Mouse (Mus musculus) cortical plate, adult 2 months (tissue): Measurements from ENCODE around the gene Ep400. TPM values are rescaled to one million over a fixed set of nuclear protein-coding genes. Genes with fewer than 3 reads are reported as not detected.

Experiments
- H3K27ac ChIP-seq: fragments of 200-500 bp; 2 replicates; pipeline ENCODE4 v1.5.1; 2012; ENCODE audit warnings: low read length, control low read depth, inconsistent platforms; ENCODE audit not compliant: insufficient read depth
- H3K4me1 ChIP-seq: fragments of 200-500 bp; 2 replicates; pipeline ENCODE4 v1.6.1; 2011; ENCODE audit warnings: low read length; ENCODE audit not compliant: control insufficient read depth, insufficient read depth
- H3K4me3 ChIP-seq: fragments of 200-500 bp; 2 replicates; pipeline ENCODE4 v1.5.1; 2011; ENCODE audit warnings: mild to moderate bottlenecking, low read length, control low read depth; ENCODE audit not compliant: insufficient read depth
- CTCF ChIP-seq: fragments of 200-500 bp; IDR thresholded peaks from 2 replicates; pipeline ENCODE4 v1.5.1; 2011; ENCODE audit warnings: mild to moderate bottlenecking, control low read depth, low read length; ENCODE audit not compliant: insufficient read depth; ENCODE audit errors: extremely low read depth
- POLR2A ChIP-seq: fragments of 200-500 bp; IDR thresholded peaks from 2 replicates; pipeline ENCODE4 v1.6.1; 2011; ENCODE audit warnings: mild to moderate bottlenecking, low read length, control low read depth; ENCODE audit not compliant: insufficient read depth; ENCODE audit errors: extremely low read depth
- polyA plus RNA-seq: library from polyadenylated mRNA; depleted of rRNA; stranded (reverse); fragments of >200 nt; gene quantifications from 2 replicates; pipeline ENCODE4 v1.2.3, GENCODE M21; 2012

Ep400 gene
- polyA plus RNA-seq, 1 experiment = 26.8 TPM

DNA sequence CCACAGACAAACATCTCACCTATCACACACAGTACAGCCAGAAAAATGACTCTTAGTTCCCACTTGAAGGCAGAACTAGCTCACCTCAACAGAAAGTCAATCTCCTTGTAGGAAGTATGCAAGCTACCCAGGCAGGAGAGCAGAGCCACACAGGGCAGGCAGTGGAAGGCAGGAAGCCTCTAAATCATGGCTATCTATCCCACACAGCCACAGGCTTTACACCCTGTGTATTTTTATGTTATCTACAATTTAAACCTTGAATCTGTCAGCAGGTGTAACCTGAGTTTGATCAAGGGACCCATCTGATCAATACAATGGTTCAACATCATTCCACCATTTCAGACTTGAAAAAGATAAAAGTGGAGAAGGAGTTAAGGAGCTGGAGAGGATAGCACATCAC lies 32.3 kb upstream of the Ep400 start:
- H3K4me1 ChIP-seq = peaks cover 5% of the 10 kb centered on the region; the same call in 1 of the 2 replicates
- no peak for TF ChIP-seq POLR2A
- TF ChIP-seq CTCF = no peak
- H3K4me3 ChIP-seq = no peak overlapping the region
- no peak overlapping the region for H3K27ac ChIP-seq

GRCm38 (mm10) chr5:110802186-110802585 lies 31.7 kb upstream of the Ep400 start:
- H3K27ac ChIP-seq = no peak overlapping the region
- TF ChIP-seq POLR2A (no peak), CTCF (no peak)
- H3K4me3 ChIP-seq = no peak overlapping the region
- no peaks in the 10 kb centered on the region for H3K4me1 ChIP-seq

DNA sequence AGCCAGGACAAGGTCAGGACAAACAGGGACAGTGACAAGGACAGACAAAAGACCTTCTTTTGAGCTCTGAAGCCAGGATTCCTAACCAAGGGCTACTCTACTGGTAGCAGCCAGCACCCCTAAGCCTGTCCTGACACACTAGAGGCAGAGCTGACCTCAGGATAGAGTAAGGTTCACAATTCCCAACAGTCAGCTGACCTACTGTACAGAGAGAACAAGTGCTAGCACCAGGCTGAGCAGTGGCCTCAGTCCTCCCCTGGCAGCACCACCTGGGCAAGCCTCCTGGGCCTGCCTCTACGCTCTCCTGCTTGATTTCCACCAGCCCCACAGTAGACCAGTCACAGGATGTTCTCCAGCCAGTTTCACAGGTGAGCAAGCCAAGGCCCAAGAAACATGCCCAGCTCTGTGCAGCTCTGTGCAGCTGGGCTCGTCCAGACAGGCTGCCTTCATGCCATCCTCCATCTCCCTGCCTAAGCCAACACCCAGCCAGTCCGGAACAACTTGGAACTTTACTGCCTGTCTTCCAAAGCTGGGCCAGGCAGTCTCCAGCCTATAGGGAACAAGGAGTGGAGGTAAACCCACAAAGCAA lies 30.6 kb upstream of the Ep400 start:
- Histone ChIP-seq H3K4me3 (no peak overlapping the region), H3K4me1 (no peaks in the 10 kb centered on the region), H3K27ac (no peak overlapping the region)
- TF ChIP-seq POLR2A (no peak), CTCF (no peak)

DNA sequence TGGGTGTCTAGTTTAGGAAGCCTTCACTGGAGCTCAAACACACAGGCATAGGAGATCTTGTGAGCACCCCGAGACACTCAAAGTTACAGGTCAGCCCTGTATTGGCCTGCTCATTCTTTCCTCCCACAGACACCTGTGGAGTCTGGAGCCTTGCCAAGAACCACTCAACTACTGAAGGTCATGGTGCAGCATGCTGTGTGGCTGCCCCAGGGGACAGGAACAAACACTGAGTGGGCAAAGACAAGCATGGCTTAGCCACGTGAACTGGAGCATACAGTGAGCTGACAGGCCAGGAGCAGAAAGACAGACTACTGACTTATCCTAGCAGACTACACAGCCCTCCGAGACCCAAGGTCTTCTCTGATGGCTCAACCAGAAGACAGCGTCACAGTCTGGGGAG lies 27.2 kb upstream of the Ep400 start:
- no peak overlapping the region for H3K4me3 ChIP-seq
- no peaks in the 10 kb centered on the region for H3K4me1 ChIP-seq
- TF ChIP-seq CTCF (no peak), POLR2A (no peak)
- no peak overlapping the region for H3K27ac ChIP-seq

GRCm38 (mm10) chr5:110794363-110794762 lies 23.8 kb upstream of the Ep400 start:
- H3K4me3 ChIP-seq = no peak overlapping the region
- no peak for TF ChIP-seq CTCF
- no peak for TF ChIP-seq POLR2A
- H3K4me1 ChIP-seq = no peaks in the 10 kb centered on the region
- no peak overlapping the region for H3K27ac ChIP-seq

GRCm38 (mm10) chr5:110788684-110789083 lies 18.2 kb upstream of the Ep400 start:
- no peak for TF ChIP-seq POLR2A
- peak; percentile 63 for TF ChIP-seq CTCF
- H3K4me1 ChIP-seq = no peaks in the 10 kb centered on the region
- H3K27ac ChIP-seq = no peak overlapping the region
- H3K4me3 ChIP-seq = no peak overlapping the region

DNA sequence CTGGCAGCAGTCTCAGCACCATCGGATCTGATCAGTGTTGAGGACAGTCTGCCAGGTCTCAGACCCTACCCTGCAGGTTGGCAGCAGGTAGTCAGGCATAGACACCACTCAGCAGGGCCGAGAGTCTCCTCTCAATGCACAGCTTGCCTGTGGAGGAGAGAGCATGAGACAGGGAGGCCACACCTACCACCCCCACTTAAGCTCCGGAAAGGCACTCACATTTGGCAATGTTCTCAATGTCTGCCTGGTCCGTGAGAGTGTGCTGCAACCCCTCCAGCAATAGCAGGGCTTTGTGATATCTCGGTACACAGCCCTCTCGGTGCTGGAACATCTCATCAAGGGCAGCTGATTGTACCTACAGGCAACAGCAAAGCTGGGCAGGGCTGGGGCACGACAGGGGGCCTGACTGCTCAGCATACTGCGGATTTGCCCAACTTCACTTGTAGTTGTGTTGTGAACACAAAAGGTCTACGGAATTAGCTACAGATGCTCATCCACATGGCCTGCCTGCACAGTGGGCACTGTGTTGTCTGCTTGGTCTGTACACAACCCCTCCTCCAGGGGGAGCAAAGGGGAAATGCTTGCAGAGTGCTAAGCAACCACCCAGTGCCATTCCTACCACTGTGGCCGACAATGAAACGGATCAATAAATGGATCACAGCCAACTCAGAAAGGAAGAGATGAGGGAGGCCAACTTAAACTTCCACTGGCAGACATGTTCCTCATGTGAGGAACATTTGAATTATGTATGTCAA lies 15.7 kb upstream of the Ep400 start:
- Histone ChIP-seq H3K27ac (no peak overlapping the region), H3K4me1 (no peaks in the 10 kb centered on the region), H3K4me3 (no peak overlapping the region)
- TF ChIP-seq POLR2A (peak; percentile 40; the same call in 1 of the 2 replicates), CTCF (peak; percentile 41)

- TF ChIP-seq CTCF (no peak), POLR2A (no peak)
- Histone ChIP-seq H3K4me1 (no peaks in the 10 kb centered on the region), H3K27ac (no peak overlapping the region), H3K4me3 (no peak overlapping the region)
Observed at GRCm38 (mm10) chr5:110783150-110783549, 12.6 kb upstream of the Ep400 start.

DNA sequence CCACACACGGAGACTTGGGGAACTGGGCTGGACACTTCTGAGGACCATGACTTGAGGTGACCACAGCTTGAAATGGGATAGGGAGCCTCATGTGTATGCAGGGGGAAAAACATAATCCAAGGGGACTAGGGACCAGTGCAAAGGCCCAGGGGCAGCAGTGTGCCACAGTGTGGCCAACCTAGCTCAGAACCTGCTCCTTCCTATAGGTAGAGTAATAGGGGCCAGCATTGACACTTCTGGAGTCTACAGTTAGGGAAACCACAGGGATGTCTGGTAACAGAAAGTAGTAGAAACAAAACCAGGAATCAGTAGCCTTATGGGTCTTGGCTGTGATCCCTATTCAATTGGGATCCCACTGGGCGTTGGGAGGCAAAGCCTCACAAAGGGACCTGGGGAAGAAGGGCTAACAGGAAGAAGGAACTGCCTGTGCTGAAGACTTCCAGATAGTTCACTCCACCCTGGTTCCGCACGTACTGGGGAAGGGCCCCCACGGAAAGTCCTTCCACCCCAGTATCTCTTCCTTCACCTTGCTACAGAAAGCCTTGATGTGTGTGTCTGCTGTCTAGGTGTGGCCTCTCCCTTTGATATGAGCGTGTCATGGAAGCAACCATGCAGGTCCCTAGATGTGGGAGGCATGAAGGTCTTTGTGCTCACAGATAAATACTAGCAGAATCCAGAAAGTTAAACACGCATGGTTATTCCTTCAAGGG lies 11.2 kb upstream of the Ep400 start:
- TF ChIP-seq POLR2A (no peak), CTCF (no peak)
- Histone ChIP-seq H3K4me3 (no peak overlapping the region), H3K27ac (no peak overlapping the region), H3K4me1 (no peaks in the 10 kb centered on the region)

GRCm38 (mm10) chr5:110780761-110781528 lies 10.4 kb upstream of the Ep400 start:
- peak overlapping the region; percentile 18; the same call in 1 of the 2 replicates for H3K27ac ChIP-seq
- peak overlapping the region; percentile 64 for H3K4me3 ChIP-seq
- TF ChIP-seq POLR2A (no peak), CTCF (no peak)
- no peaks in the 10 kb centered on the region for H3K4me1 ChIP-seq
